In the genomic region with DNA sequence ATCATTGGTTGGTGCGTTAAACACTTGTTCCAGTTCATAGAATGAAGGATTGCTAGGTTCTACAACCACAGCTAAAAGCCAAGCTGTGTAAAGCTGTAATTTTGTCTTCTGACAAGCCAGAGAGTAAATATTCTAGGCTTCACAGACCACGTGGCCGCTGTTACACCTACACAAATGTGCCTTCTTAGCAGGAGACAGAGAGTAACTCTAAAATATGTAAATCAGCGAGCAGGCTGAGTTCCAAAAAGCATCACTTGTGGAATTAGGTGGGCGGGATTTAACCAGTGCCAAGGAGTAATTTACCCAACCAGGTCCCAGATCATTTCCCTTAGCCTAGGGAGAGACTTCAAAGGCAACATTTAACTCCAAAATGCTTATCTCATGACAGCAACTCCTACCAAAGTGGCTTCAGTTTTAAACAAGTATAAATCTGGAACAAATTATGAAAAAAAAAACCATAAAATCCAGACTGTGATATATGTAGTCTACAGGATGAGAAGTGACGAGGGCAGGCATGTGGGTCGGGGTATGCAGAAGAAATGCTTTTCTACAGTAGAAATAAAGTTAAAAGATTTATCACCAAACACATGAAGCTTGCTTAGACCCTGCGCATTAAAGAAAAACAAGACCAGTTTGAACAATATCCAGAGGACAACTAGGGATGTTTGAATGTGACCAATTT, we compare ENCODE assay signal across 11 mouse cellular contexts. TPM values are rescaled to one million over a fixed set of nuclear protein-coding genes. Genes with fewer than 3 reads are reported as not detected.
DNase-seq lines count a peak whose midpoint lies in the region; ATAC-seq and TF ChIP-seq lines count a peak whose summit lies in the region.
"Had no signal": no experiment of that assay in that cellular context is flagged by ENCODE, and none has a peak within 500 bp of the region (broad histone marks: within the 10 kb centered on the region; RNA-seq: fewer than 3 reads in every experiment).

No protein-coding gene starts in this region.

- H3K27me3 ChIP-seq in liver, embryonic 15.5 days = 0 out of 2 replicates have a peak, but pooled peaks cover 3% of the 10 kb centered on the region
- H3K27me3 ChIP-seq in liver, postnatal 0 days (ENCODE audit: insufficient read depth, low read length) = no peaks in the 10 kb centered on the region
- no peaks in the 10 kb centered on the region for H3K27me3 ChIP-seq in midbrain, postnatal 0 days (ENCODE audit: insufficient read depth, low read length)

- no peaks in the 10 kb centered on the region for H3K36me3 ChIP-seq in liver, embryonic 15.5 days (replicated peaks)
- no peaks in the 10 kb centered on the region for H3K36me3 ChIP-seq in liver, postnatal 0 days (replicated peaks; ENCODE audit: insufficient read depth, low read length)
- H3K36me3 ChIP-seq in midbrain, postnatal 0 days (ENCODE audit: insufficient read depth, low read length) = no peaks in the 10 kb centered on the region

- H3K4me3 ChIP-seq in liver, embryonic 15.5 days (replicated peaks) = no peak overlapping the region
- H3K4me3 ChIP-seq in liver, postnatal 0 days (ENCODE audit: low read depth, low read length) = no peak overlapping the region
- no peak overlapping the region for H3K4me3 ChIP-seq in midbrain, postnatal 0 days (ENCODE audit: low read depth, low read length)

- peaks cover 24% of the 10 kb centered on the region for H3K4me1 ChIP-seq in liver, embryonic 15.5 days (replicated peaks)
- peaks cover 9% of the 10 kb centered on the region for H3K4me1 ChIP-seq in liver, postnatal 0 days (ENCODE audit: insufficient read depth)
- H3K4me1 ChIP-seq in midbrain, postnatal 0 days (ENCODE audit: insufficient read depth, low read length) = no peaks in the 10 kb centered on the region

- WGBS in liver, embryonic 15.5 days (ENCODE audit: insufficient replicate concordance) = 66% methylated on average over 8 of the region's 8 CpGs
- 72% methylated on average over 8 of the region's 8 CpGs for WGBS in liver, postnatal 0 days (ENCODE audit: insufficient replicate concordance)
- 72% methylated on average over 8 of the region's 8 CpGs for WGBS in midbrain, postnatal 0 days

- H3K9me3 ChIP-seq in liver, embryonic 15.5 days (replicated peaks) = no peaks in the 10 kb centered on the region
- no peaks in the 10 kb centered on the region for H3K9me3 ChIP-seq in liver, postnatal 0 days (ENCODE audit: low read length)
- H3K9me3 ChIP-seq in midbrain, postnatal 0 days (ENCODE audit: low read length) = no peaks in the 10 kb centered on the region

- TF ChIP-seq CTCF in liver, postnatal 0 days (IDR thresholded peaks at IDR 0.05; ENCODE audit: low read depth) = no peak
- no peak for TF ChIP-seq CTCF in midbrain, postnatal 0 days (IDR thresholded peaks at IDR 0.05)

- H3K4me2 ChIP-seq in liver, embryonic 15.5 days = no peak overlapping the region
- no peak overlapping the region for H3K4me2 ChIP-seq in liver, postnatal 0 days (ENCODE audit: low read depth, low read length)
- H3K4me2 ChIP-seq in midbrain, postnatal 0 days (ENCODE audit: low read depth, low read length, poor library complexity, severe bottlenecking) = no peak overlapping the region

- 0 out of 2 replicates have a peak overlapping the region, but pooled peaks have one; percentile 8 for H3K27ac ChIP-seq in liver, embryonic 15.5 days (replicated peaks)
- H3K27ac ChIP-seq in liver, postnatal 0 days (ENCODE audit: low read depth) = no peak overlapping the region
- no peak overlapping the region for H3K27ac ChIP-seq in midbrain, postnatal 0 days (ENCODE audit: low read depth, low read length)

- no peak for ATAC-seq in liver, embryonic 15.5 days (ENCODE audit: insufficient read depth)
- no peak for ATAC-seq in liver, postnatal 0 days
- ATAC-seq in midbrain, postnatal 0 days (ENCODE audit: low FRiP score) = no peak

- H3K9ac ChIP-seq in liver, embryonic 15.5 days = no peak overlapping the region
- H3K9ac ChIP-seq in liver, postnatal 0 days (replicated peaks) = no peak overlapping the region
- H3K9ac ChIP-seq in midbrain, postnatal 0 days (replicated peaks; ENCODE audit: low read length, poor library complexity, severe bottlenecking) = no peak overlapping the region

- TF ChIP-seq EP300 in liver, postnatal 0 days (IDR thresholded peaks at IDR 0.05; ENCODE audit: low read depth) = no peak

- no peak for DNase-seq in liver, postnatal 0 days
- peak; percentile 36 for DNase-seq in kidney, adult 11 months
- peak; percentile 72 for DNase-seq in layer of hippocampus, adult 9-11 months
- DNase-seq in telencephalon, adult 2 months (ENCODE audit: low read depth, low spot score) = peak; percentile 81
- DNase-seq in midbrain, postnatal 0 days (ENCODE audit: low spot score) = no peak
- no peak for DNase-seq in cerebellum, adult 18-20 months
- DNase-seq: gastrocnemius, postnatal 10 days; heart, postnatal 10 days; lung, adult 2 months; midbrain, embryonic 14.5 days had no signal

RNA-seq across cellular contexts. Expression of a gene that starts 35.1 kb away (rescaled TPM):
- polyA plus RNA-seq in liver, embryonic 15.5 days (2015; fragmentation: Nextera tagmentation; extraction: Ambion mirVana) = 31.1 and 31.3 TPM in 2 replicates
- 13.6 and 15.2 TPM in 2 replicates for polyA plus RNA-seq in liver, postnatal 0 days (2015; fragmentation: Nextera tagmentation; extraction: Ambion mirVana)
- 19.4 and 20.8 TPM in 2 replicates for total RNA-seq in midbrain, postnatal 0 days (2014; rRNA removed)
- 8.5 and 9.5 TPM in 2 replicates for polyA plus RNA-seq in midbrain, postnatal 0 days (2015; fragmentation: Nextera tagmentation; extraction: Ambion mirVana)

Comparison
In these comparisons a context has a peak if more than half of its experiments do, and no peak if none do; other contexts are left out.
1. DNase-seq: peak in kidney, adult 11 months (single experiment), layer of hippocampus, adult 9-11 months (single experiment) and telencephalon, adult 2 months (single experiment); none in liver, postnatal 0 days (single experiment), midbrain, postnatal 0 days (single experiment) and cerebellum, adult 18-20 months (0 of 2).